8 mouse cellular contexts compared by ENCODE assay signal in genomic region chr19:40588847-40589529, GRCm38 (mm10). TPM values are rescaled to one million over a fixed set of nuclear protein-coding genes. Genes with fewer than 3 reads are reported as not detected.
DNase-seq lines count a peak whose midpoint lies in the region; ATAC-seq lines count a peak whose summit lies in the region.

No protein-coding gene starts in this region.

- no peaks in the 10 kb centered on the region for H3K27me3 ChIP-seq in hindbrain, embryonic 15.5 days

- H3K4me3 ChIP-seq in hindbrain, embryonic 15.5 days = peak overlapping the region; percentile 91

- H3K27ac ChIP-seq in hindbrain, embryonic 15.5 days (replicated peaks) = peak overlapping the region; percentile 85

- no peaks in the 10 kb centered on the region for H3K9me3 ChIP-seq in hindbrain, embryonic 15.5 days

- peak overlapping the region; percentile 91 for H3K4me2 ChIP-seq in hindbrain, embryonic 15.5 days

- peaks cover 20% of the 10 kb centered on the region for H3K4me1 ChIP-seq in hindbrain, embryonic 15.5 days (replicated peaks)

- H3K9ac ChIP-seq in hindbrain, embryonic 15.5 days = peak overlapping the region; percentile 58

- ATAC-seq in hindbrain, embryonic 15.5 days (ENCODE audit: low FRiP score, low read depth) = peak; percentile 75

- WGBS in hindbrain, embryonic 15.5 days = under 1% methylated on average over 18 of the region's 18 CpGs

- DNase-seq in R1 (ENCODE audit: low read depth, low spot score) = peak; percentile 91
- DNase-seq in cerebellum, postnatal 25 days = peak; percentile 84 to 92
- peak; percentile 86 for DNase-seq in frontal cortex, postnatal 25 days (ENCODE audit: low spot score in 2 of 2)
- peak; percentile 76 for DNase-seq in left cerebral cortex, adult 11 months (ENCODE audit: low spot score)
- DNase-seq in lung, postnatal 4 days = peak; percentile 90 to 93
- peak; percentile 69 for DNase-seq in retina, postnatal 7 days (ENCODE audit: low read depth, low spot score)
- peak; percentile 66 for DNase-seq in urinary bladder, adult 2 months (ENCODE audit: low spot score)

- H3K36me3 ChIP-seq in hindbrain, embryonic 15.5 days = peaks cover 2% of the 10 kb centered on the region; the same call in 1 of the 2 replicates

RNA-seq across cellular contexts. Expression of gene Aldh18a1, which starts 0.7 kb away (rescaled TPM):
- polyA plus RNA-seq in hindbrain, embryonic 15.5 days (2015; fragmentation: Nextera tagmentation; extraction: Ambion mirVana) = 51.4 and 53.9 TPM in 2 replicates
- polyA plus RNA-seq in urinary bladder, adult 2 months (2012; rRNA removed) = 103 and 115 TPM in 2 replicates

RNA-seq across cellular contexts. Expression of gene Tctn3, which starts 23.0 kb away (rescaled TPM):
- polyA plus RNA-seq in hindbrain, embryonic 15.5 days (2015; fragmentation: Nextera tagmentation; extraction: Ambion mirVana) = 13.2 and 14.2 TPM in 2 replicates
- 10.4 and 10.6 TPM in 2 replicates for polyA plus RNA-seq in urinary bladder, adult 2 months (2012; rRNA removed)

RNA-seq across cellular contexts. Expression of gene Entpd1, which starts 23.2 kb away (rescaled TPM):
- 9.0 and 9.1 TPM in 2 replicates for polyA plus RNA-seq in hindbrain, embryonic 15.5 days (2015; fragmentation: Nextera tagmentation; extraction: Ambion mirVana)
- 82.5 and 102 TPM in 2 replicates for polyA plus RNA-seq in urinary bladder, adult 2 months (2012; rRNA removed)

Comparison
In these comparisons a context has a peak if more than half of its experiments do, and no peak if none do; other contexts are left out.
1. Peak in every context shown above with its lines: DNase-seq, ATAC-seq, H3K4me3 ChIP-seq and H3K27ac ChIP-seq.